In the genomic region with DNA sequence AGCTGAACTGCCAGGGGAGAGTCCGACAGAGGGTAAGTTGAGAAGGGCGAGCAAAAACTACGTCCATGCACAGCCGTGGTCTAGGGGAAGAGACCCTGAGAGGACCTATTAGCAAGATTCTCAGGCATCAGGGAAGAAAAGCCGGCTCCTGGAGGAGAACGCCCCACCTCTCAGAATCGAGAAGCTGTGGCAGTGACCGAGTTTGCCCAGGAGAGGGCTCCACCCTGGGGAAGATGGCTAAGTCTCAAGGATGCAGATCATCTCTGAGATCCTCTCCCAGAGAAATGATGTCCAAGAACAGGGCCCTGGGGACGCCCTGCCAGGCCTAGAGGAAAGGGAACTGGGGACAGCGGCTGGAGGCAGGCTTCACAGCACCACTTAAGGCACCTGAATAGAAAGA, we compare ENCODE assay signal across 9 mouse cellular contexts. TPM values are rescaled to one million over a fixed set of nuclear protein-coding genes. Genes with fewer than 3 reads are reported as not detected.
DNase-seq lines count a peak whose midpoint lies in the region; ATAC-seq and TF ChIP-seq lines count a peak whose summit lies in the region.
"Had no signal": no experiment of that assay in that cellular context is flagged by ENCODE, and none has a peak within 500 bp of the region (broad histone marks: within the 10 kb centered on the region; RNA-seq: fewer than 3 reads in every experiment).

No protein-coding gene starts in this region.

- 6% methylated on average over 10 of the region's 10 CpGs for WGBS in intestine, postnatal 0 days
- WGBS in intestine, embryonic 16.5 days: 6% methylated on average over 10 of the region's 10 CpGs
- whole genome bisulfite sequencing in kidney, embryonic 16.5 days: 8% methylated on average over 10 of the region's 10 CpGs

- H3K4me1 ChIP-seq in intestine, postnatal 0 days (replicated peaks; ENCODE audit: control insufficient read depth, insufficient read depth, low read length): no peaks in the 10 kb centered on the region
- H3K4me1 ChIP-seq in intestine, embryonic 16.5 days (ENCODE audit: control insufficient read depth, insufficient read depth, low read length): no peaks in the 10 kb centered on the region
- H3K4me1 ChIP-seq in kidney, embryonic 16.5 days (ENCODE audit: insufficient read depth, low read length): 0 out of 2 replicates have a peak, but pooled peaks cover 3% of the 10 kb centered on the region
- H3K4me1 ChIP-seq: liver, embryonic 15.5 days had no signal

- peaks cover 5% of the 10 kb centered on the region; the same call in 1 of the 2 replicates for H3K27me3 ChIP-seq in intestine, postnatal 0 days (replicated peaks; ENCODE audit: control insufficient read depth, insufficient read depth, low read length)
- peaks cover 3% of the 10 kb centered on the region for H3K27me3 ChIP-seq in intestine, embryonic 16.5 days (replicated peaks; ENCODE audit: control insufficient read depth, insufficient read depth, low read length)
- 0 out of 2 replicates have a peak, but pooled peaks cover 2% of the 10 kb centered on the region for H3K27me3 ChIP-seq in kidney, embryonic 16.5 days (ENCODE audit: insufficient read depth, low read length)

- H3K36me3 ChIP-seq in intestine, postnatal 0 days (ENCODE audit: control insufficient read depth, insufficient read depth): no peaks in the 10 kb centered on the region
- no peaks in the 10 kb centered on the region for H3K36me3 ChIP-seq in intestine, embryonic 16.5 days (ENCODE audit: control insufficient read depth, insufficient read depth, low read length)
- no peaks in the 10 kb centered on the region for H3K36me3 ChIP-seq in kidney, embryonic 16.5 days (ENCODE audit: insufficient read depth, low read length)
- H3K36me3 ChIP-seq: liver, embryonic 15.5 days had no signal

- peak; percentile 79 for TF ChIP-seq CTCF in intestine, postnatal 0 days (IDR thresholded peaks at IDR 0.05; ENCODE audit: low read depth)

- H3K4me2 ChIP-seq in intestine, postnatal 0 days (replicated peaks; ENCODE audit: low read depth): no peak overlapping the region
- no peak overlapping the region for H3K4me2 ChIP-seq in intestine, embryonic 16.5 days (ENCODE audit: low read depth, low read length)
- H3K4me2 ChIP-seq in kidney, embryonic 16.5 days (replicated peaks; ENCODE audit: low read depth, low read length): peak overlapping the region; percentile 34
- H3K4me2 ChIP-seq: liver, embryonic 15.5 days had no signal

- H3K4me3 ChIP-seq in intestine, postnatal 0 days (ENCODE audit: low read depth, low read length): no peak overlapping the region
- no peak overlapping the region for H3K4me3 ChIP-seq in intestine, embryonic 16.5 days (ENCODE audit: low read length)
- no peak overlapping the region for H3K4me3 ChIP-seq in kidney, embryonic 16.5 days (ENCODE audit: low read length)
- H3K4me3 ChIP-seq: liver, embryonic 15.5 days had no signal

- no peak overlapping the region for H3K9ac ChIP-seq in intestine, postnatal 0 days (ENCODE audit: low read depth, low read length)
- no peak overlapping the region for H3K9ac ChIP-seq in intestine, embryonic 16.5 days (ENCODE audit: low read depth, low read length)
- H3K9ac ChIP-seq in kidney, embryonic 16.5 days (replicated peaks; ENCODE audit: low read length): no peak overlapping the region
- H3K9ac ChIP-seq: liver, embryonic 15.5 days had no signal

- no peaks in the 10 kb centered on the region for H3K9me3 ChIP-seq in intestine, postnatal 0 days (ENCODE audit: control insufficient read depth)
- no peaks in the 10 kb centered on the region for H3K9me3 ChIP-seq in intestine, embryonic 16.5 days (ENCODE audit: control insufficient read depth, low read length)
- no peaks in the 10 kb centered on the region for H3K9me3 ChIP-seq in kidney, embryonic 16.5 days (ENCODE audit: low read length)
- H3K9me3 ChIP-seq: liver, embryonic 15.5 days had no signal

- peak; percentile 56 to 62 for DNase-seq in adrenal gland, adult 18-20 months (ENCODE audit: low spot score in 2 of 2)
- peak; percentile 82 for DNase-seq in embryo, embryonic 10.5 days (ENCODE audit: low spot score)
- DNase-seq in heart, adult 11 months: peak; percentile 93
- DNase-seq in lung, postnatal 14 days: peak; percentile 70
- peak; percentile 39 to 73 for DNase-seq in spleen, postnatal 4 days (ENCODE audit: low spot score in 2 of 2)

- no peak overlapping the region for H3K27ac ChIP-seq in intestine, postnatal 0 days (ENCODE audit: low read depth, low read length)
- no peak overlapping the region for H3K27ac ChIP-seq in intestine, embryonic 16.5 days (ENCODE audit: low read length)
- no peak overlapping the region for H3K27ac ChIP-seq in kidney, embryonic 16.5 days (ENCODE audit: low read length)
- H3K27ac ChIP-seq: liver, embryonic 15.5 days had no signal

- no peak for ATAC-seq in intestine, postnatal 0 days
- no peak for ATAC-seq in intestine, embryonic 16.5 days
- no peak for ATAC-seq in kidney, embryonic 16.5 days (ENCODE audit: low FRiP score, low TSS enrichment)

RNA-seq across cellular contexts. Expression of a gene that starts 47.7 kb away (rescaled TPM):
- not detected in 2 replicates for polyA plus RNA-seq in intestine, postnatal 0 days (2015; fragmentation: Nextera tagmentation; extraction: Ambion mirVana)
- not detected in 2 replicates for polyA plus RNA-seq in intestine, embryonic 16.5 days (2015; fragmentation: Nextera tagmentation; extraction: Ambion mirVana)
- under 1 TPM in 1 of 2 experiments, not detected in 1; 0.22 TPM for total RNA-seq in adrenal gland, adult 18-20 months (2021)
- polyA plus RNA-seq in kidney, embryonic 16.5 days (2015; fragmentation: Nextera tagmentation; extraction: Ambion mirVana): not detected in 2 replicates
- polyA plus RNA-seq: liver, embryonic 15.5 days had no signal
